Mouse (Mus musculus): ENCODE measurements at regions not wholly inside any gene's neighbourhood (a gene's known extent, or its start where the extent isn't known, plus 50 kb on each side); places are given as distances from the start of the nearest gene placed in this dataset.

DNA sequence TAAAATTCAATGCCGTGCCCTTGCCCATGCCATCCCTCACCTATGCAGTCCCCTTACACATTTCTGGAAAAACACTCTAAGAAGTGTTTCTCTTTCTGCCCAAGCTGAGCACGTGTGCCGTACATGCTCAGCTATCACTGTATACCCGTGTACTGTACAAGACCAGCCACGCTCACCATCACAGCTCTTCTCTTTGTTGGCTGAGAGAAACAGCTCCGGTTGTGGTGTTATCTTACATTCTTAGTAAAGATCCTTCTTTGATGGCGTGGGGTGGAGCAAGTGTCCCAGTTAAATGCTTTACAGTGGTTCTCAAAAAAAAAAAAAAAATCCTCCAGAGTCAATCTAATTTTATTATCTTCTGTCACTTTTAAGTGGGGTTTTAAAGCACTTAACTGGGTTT lies 215.1 kb upstream of the Ccdc122 start:
- no peak for DNase-seq

DNA sequence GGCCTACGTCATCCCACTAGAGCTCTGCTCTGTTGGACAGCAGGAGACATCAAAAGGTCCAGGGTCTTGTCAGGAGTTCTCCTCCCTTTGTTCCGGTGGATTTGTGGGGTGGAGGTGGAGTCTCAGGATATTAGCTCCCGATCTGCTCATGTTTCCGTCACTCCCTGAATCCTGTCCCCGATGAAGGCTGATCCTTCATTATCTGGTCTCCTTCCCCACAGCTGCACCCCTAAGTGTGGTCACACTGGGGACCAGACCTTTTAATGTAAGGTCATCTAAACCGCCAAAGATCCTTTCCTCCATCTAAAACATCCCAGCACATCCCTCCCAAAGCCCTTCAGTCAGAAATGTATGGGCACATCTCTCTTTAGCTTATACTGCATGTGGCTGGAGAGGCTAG lies 215.6 kb upstream of the Ccdc122 start:
- DNase-seq, result no peak

DNA sequence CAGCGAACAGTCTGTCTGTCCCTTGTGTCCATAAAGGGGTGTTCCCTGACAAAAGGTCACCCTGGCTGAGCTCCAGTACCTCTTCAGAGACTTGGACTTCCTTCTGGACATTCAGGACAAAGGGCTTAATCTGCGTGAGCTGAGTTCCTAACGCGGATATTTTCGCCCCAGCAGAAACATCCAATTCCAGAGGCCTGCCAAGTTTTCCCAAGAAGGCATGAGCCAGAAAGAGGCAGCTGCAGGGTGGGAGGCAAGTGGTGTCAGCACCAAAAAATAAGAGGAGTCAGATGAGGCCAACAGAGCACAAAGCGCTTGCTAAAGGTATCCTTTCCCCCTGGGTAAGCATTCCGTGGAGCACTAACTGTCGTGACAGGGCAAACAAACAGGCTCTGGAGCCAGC lies 216.9 kb upstream of the Ccdc122 start:
- DNase-seq, result no peak

DNA sequence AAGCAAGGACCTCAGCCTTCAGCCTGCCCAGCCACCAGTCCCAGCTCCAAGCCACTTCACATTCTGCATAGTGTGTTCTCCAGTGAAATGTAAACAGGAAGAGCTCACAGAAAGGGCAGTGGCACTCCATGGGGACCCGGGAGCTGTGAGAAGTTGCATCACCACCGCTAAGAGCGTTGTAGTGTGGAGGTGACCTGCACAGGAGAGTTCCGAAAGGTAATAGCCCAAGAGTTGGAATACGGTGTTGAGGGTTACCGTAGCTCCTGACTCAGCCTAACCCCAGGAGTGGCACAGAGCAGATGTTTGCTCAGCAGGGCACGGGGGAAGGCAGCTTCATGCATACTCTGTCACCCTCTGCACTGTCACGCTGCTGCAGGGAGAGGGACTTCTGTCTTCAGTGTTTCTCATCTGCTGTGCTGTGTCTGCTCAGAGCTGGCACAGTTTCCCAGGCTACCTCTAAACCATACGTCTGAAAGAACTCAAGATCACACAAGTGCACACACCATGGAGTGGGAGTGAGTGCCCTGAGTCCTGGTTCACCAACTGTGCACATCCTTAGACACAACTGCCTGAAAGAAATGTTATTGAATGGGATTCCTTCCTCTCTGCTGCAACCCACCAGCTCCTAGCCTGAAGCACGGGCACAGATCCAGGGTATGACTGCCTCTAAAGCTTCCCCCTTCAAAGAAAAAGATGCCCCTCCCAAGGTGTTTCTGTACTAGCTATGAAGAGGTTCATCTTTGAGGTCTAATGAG lies 218.1 kb upstream of the Ccdc122 start:
- DNase-seq, result no peak

DNA sequence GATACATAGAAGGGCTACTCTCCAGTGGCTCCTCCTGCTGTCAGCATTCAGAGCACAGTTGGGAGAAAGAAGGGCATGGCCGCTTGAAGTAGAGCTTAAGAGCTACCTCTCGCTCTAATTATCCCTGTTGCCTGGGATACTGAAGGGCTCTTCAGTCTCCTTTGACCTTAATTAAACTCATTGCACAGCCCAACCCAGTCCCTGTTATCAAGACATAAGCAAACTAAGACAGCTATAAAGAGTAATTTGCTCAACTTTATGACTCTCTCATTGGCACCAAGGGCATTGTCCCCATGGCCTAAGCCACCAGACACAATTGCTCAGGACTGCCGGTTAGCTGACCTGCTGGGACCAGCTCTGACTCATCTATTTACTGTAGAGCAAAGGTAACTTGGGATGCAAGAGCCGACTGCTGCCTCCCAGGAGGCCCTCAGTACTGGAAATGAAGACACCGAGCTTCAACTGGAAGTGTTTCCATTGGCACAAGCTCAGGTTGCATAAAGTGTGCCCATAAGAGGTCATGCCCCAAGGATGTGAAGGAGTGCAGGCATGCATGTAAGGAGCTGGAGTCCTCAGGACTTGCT lies 219.3 kb upstream of the Ccdc122 start:
- no peak for DNase-seq

DNA sequence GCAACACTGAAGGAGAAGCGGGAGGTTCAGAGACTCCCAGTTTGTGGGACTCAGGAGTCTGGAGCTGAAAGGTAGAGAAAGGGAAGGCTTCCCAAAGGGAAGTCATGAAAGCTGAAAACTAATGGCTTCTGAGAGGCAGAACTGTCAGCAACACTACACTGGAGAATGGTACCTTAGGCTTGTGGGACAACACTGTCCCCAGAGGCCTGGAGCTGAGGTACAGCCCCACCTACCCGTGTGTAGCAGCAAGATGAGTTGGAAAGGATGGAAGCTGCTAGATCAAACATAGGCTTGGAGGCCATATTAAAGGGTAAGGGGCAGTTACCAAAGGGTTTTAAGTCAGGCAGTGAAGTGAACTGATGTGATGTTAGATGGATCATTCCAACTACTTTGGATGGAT lies 219.9 kb upstream of the Ccdc122 start:
- no peak for DNase-seq

DNA sequence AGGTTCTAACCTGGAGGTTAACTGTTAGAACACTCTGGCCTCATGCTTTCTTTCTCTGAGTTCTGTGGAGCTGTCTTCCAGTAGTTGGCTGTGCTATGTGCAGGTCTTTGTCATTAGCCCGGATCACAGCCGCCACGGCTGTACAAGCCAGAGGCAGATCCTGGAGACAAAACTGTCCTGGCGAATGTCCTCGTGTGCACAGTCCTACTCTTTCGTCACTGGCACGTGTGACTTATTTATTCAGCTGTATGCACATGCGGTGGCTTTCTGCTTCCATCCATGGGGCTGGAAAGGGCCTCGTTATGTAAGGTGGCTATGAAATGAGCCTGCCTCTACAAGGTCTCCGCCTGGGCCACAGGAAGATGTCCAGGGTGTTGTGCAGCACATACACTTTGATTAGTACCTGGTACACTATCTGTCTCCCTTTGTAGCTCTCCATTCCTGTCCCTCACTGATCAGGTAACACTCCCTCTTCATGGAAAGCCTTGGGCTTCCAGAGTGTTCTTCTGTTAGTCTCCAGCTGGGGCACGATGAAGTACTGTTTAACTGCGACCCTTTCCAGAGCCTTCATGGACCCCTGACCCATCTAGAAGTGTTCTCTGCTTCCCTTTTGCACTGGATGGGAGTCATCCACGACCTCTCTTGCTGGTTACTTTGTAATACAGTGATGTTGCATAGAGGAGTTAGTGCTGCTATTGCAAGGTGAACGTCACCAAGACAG lies 224.3 kb upstream of the Ccdc122 start:
- DNase-seq, result no peak

DNA sequence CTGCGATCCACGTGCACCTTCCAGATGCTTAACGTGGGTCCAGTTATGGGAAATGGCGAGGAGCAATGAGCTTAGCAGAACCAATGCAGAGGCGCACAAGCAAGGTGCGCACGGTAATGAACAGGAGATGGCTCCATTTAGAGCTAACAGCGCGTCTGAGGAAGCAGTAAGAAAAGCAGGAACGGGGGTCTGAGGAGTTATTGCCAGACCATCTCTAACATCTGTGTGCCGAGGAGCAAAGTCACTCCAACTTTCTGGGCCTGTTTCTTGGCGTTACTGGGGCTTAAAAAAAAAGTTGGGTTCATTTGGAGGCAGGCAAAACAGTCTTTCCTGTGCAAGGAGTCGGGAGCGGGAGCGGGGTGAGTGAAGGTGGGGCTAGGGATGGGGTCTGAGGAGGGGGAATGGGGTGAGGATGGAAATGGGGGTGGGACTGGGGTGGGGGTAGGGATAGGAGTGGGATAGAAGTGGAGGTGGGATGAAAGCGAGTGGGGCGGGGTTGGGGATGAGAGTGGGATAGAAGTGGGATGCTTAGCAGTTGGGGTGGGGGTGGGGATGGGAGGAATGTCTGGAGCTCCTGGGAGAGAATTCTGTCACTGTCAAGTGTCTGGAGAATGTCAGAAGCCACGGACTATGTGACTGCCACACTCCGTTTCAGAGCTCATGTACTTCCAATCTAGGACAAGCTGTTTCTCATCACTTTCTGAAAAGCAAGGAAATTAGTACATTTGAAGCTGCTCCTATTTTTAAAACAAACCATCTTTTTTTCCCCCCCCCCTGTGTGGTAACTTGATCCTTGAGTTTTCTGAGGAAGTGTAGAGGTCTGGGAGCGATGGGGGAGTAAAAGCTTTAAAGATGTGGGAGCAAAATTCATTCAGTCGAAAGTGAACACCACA lies 225.6 kb upstream of the Ccdc122 start:
- DNase-seq, result no peak

DNA sequence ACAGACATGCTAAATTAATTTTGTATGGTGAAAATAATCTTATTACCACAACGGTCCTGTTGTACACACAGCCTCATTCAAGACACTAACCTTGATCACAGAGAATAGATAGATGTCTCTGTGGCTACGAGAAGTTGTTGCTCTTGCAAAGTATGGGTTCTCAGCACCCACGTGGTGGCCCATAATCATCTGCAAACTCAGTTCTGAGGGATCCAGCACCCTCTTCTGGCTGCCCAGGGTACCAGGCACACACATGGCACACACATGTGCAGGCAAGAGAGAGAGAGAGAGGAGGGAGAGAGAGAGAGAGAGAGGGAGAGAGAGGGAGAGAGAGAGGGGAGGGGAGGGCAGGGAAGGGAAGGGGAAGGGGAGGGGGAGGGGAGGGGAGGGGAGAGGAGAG lies 226.5 kb upstream of the Ccdc122 start:
- no peak for DNase-seq

DNA sequence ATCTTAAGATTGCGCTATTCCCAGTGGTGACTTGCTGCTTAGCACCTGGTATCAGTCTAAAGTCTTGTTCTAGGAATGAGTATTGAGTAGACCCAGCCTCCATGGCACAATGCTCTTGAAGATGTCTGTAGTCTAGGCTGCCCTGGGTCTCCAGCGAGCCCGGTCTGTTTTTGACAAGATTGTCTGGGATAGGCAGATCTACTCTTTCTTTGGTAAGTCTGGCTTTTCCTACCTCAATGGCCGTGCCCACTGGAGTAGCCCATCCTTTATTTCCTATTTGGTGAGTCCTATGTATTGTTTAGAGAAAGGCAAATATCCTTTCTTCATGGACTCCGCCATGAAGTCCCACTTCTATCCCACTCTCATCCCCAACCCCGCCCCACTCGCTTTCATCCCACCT lies 227.2 kb upstream of the Ccdc122 start:
- no peak for DNase-seq

DNA sequence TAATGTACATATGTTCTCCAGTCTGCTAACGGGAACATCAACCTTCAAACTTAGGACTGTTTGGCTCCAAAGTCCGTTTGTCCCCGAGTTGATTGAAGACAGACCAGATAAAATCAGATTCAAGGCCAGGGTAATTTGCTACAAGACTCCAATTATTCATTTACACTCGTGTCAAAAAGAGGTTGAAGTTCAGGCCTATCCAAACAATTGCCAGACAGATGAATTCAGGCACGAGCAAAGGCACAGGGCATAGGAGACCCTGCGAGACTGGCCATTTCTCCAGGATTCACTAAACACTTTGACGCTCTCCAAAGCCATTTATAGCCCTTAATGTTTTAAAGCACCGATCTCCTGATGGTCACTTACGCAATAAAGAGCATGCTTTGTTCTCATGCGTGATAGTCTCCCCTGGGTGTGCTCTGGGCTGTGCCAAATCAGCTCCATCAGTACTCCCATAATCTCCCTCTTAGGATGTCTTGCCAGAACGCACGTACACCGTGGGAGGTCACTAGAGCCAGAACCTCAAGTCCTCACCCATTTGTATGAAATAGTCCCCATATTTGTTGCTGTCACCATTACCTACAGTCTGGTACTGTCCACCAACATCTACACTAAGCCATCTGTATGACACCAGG lies 231.3 kb upstream of the Ccdc122 start:
- no peak for DNase-seq

DNA sequence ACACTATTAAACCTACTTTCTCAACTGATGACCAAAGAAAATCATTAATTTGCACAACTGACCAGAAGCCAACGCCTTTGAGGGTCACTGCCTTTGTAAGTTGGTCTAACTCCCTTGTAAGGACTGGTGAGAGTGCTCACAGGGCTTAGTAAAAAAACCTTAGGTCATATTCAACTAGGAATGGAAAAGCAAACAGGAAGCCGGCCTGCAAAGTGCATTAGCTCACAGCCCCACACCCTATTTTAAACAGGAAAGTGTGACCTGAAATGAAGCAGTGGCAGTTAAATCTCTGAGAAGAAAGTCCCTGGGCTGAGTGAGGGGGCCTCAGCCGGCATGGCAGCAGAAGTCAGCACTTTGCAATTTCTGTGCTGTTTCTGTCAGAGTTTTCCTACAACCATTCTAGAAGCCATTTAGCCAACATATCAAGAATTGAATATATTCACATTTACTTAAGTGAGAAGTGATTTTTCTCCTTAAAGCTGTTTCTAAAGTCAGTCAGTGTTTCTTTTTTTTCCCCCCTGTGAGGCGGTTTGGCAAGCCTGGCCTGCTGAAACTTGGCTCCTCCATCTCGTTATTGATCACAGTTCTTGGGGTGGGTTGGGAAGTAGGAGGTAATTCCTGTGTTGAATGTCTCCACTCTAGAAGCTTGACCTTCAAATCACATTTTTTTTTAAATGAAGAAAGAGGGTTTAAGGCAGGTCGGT lies 232.0 kb upstream of the Ccdc122 start:
- no peak for DNase-seq

DNA sequence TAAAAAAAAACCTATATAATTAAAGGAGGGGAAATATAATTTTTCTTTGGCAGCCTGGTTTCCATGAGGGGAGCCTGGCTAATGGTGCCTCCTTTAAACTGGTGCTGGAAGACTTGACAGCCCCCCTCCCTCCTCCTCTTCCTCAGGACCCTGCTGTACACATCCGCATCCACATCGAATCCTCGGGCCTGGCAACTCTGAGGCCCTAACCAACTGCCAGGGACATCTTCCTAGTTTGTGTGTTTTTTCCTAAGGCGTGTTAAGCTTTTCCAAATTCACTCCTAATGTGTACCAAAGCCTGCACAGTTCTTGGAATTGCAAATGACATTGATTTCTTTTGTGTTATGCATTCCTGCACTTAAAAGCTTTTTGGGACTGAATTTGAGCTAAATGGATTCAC lies 236.4 kb upstream of the Ccdc122 start:
- DNase-seq, result no peak

DNA sequence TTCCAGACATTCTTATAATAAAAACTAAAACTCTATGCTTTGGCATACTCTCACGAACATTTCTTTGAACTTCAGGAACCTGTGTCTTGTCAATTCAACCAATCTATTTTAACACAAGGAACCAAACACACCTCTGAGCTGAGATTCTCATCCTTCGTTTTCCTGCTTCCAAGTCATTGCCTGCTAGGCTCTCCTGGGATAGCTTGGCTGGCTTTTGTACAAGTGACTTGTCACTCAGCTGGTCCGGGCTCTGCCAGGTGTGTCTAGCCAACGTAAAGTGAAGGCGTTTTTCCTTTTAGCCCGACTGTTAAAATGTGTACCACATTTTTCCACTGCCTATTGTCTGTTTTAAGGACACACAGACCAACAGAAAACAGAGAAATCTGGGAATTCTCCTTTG lies 236.8 kb upstream of the Ccdc122 start:
- no peak for DNase-seq

DNA sequence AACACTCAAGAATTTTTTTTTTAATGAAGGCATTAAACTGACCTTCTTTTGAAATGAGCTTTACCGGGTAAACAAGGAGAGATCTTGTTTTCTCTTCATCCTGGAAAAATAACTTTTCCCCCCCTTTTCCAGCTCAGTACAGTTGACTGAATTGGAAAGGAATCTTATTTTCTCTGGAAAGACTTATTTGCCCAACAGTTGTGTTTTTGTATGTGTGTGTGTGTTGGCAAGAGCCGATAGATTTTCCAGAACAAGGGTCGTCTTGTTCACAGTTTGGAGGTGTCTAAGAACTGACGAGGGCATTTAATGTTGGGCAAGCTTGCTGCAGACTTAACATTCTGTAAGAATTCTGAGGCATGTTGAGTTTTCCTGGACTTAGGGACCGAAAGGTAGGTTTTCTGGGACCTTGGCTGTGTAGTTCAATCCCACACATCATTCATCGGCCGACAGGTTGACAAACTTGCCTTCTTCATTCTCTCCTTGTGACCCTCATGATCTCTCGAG lies 237.6 kb upstream of the Ccdc122 start:
- no peak for DNase-seq

DNA sequence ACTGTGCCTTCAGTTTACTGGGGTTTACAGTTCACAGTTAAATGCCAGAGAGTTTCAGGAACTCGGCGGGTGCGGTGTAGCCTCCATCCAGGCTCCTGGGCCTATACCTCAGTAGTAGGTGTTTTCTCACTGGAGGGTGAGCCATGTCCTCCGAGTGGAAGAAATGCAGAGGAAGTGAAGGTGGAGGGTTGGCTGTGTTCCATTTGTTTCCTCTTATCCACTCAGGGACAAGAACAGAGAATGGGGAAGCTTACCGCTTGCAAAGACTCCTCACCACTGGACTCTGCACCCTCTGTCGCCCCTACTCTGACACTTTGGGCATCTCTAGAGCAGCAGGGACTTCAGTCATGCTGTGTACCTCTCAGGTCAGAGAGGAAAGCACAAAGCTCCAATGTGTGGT lies 238.1 kb upstream of the Ccdc122 start:
- no peak for DNase-seq

DNA sequence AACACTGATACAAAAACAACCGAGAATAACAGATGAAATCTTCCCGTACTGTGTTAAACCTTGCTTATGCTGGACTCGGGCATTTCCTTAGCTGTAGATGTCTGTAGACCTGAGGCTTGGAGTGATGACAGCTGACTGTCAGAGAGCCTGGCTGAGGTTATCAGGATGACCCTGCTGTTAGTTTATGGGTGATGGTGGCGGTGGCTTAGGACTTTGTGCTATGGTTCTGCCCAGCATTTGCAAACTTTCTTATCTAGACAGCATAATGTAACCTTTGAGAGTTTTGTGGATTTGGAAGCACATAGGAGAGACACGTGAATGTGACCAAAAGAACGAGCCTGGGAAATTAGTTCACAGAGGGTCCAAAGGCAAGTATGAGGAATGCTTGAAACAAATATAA lies 239.1 kb upstream of the Ccdc122 start:
- no peak for DNase-seq

DNA sequence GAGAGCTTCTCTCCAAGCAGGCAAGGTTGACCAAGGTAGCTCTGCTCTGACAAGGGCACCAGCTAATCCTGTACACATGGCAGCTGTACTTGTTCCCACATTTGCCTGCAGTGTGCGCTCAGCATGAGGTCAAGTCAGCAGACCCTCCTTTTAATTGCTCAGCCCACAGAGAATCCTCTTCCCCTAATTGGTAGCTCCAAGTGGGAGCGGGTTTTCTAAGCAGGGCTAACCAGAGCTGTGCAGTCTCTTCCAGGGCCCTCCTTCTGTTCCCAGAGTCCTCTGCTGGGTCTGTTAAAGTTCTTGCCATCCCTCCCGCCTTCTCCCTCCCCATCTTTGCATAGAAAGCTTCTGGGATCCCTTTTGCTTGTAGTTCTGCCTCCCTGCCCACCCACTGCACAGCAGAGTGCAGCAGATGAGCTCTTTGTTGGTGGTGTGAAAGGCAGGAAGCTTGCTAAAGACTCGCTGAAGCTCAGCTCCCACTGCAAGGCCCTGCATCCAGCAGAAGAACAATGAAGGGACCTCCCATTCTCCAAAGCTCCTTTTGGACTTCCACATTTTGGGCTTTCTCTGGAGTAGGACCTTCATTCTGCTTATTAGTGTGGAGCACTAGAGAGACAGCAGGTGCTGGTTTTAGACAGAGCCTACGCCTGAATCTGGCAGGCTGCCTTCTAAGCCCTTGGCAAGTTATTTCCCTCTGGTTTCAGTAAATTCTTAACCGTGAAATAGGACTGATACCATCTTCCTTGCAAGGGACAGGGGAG lies 235.3 kb upstream of the Serp2 start:
- DNase-seq, result no peak

DNA sequence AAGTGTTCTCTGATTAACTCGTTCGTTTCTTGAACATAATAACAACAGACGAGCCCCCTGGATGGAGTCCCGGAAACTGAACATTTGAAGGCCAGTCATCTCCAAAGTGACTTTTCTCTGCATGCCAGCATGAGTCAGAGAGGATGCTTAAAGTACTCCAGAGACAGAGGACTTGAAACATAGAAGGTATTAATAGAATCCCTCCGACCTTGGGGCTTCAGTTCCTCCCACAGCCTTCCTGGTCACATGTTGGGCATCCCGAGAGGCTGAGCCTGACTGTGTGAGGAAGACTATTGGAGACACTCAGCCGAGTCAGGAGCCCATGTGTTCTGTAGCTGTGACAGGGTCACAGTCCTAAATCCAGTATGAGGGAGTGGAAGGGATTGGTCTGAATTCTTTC lies 232.7 kb upstream of the Serp2 start:
- no peak for DNase-seq

DNA sequence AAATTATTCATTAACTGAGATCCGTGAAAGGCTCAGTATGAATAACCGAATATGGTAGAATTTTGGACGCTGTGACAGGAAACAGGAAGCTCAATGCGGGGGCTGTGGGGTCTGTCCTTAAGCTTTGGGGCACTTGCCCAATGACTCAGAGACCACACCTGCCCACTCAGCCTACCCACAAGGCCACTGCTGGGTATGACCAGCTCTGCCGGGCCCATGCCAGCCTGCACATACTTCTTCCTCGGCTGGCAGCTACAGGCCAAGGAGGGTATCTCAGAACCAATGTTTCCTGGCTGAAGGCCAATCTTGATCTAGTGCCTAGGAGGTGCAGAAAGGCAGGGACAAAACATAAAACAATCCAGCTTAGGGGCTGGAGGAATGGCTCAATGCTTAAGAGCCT lies 230.9 kb upstream of the Serp2 start:
- DNase-seq, result no peak

DNA sequence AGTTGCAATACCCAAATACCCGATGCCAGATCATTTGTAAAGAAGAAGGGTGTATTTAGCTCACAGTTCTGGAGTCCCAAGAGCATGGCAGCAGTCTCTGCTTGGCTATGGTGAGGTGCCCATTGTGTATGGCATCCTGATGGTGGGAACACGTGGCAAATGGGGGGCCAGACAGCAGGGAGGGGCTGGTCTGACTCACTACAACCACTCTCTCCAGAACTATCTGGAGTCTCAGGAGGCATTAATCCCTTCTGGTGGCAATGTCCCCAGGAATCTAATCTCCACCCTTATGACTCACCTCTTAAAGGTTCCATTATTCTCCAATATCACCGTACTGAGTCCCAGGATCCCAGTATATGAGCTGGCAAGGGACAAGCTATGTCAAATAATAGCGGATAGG lies 229.5 kb upstream of the Serp2 start:
- no peak for DNase-seq
